Mouse (Mus musculus): ENCODE results near the gene Capn2.

Capn2 gene

DNA sequence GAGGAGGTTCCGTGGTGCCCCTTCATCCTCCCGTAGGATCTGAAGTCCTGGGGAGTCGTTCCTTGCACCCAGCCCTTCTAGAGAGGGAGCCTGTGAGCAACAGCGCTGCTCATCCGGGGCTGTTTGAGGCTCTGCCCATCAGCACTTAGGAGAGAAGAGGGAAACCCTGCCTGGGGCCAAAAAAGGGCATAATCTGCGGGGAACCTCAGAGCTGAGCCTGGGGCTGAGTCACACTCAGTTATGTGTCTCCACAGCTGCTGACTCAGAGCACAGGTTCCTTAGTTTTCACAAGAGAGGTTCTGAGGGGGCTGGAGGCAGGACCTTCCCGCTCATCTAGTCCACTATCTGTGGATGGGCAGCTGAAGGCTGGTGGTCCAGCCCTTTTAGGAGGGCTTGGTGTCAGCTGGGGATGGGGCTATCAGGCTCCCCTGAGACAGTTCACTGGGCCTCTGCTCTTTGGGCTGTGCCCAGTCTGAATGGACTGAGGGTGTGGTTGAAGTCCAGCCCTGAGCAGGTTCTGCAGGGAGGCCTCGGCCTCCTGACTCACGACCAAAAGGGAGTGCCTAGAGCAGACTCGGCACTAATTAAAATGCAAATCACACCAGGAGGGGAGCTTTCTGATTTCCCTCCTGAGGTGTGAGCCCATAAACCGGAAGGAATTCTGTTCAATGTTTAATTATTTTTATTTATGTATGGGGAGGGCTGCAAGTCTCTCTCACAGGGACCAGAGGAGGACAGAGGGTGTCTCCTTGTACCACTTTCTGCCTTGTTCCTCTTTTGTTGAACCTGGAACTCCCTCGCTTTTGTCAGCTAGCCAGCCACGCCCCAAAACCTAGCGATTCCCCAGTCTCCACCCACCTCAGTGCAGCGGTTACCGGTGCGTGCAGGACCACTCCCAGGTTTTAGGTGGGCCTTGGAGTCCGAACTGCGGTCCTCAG, 10.8 kb upstream of the Capn2 start:
- intact Hi-C loops (cut with DNase I) = no loop called here

DNA sequence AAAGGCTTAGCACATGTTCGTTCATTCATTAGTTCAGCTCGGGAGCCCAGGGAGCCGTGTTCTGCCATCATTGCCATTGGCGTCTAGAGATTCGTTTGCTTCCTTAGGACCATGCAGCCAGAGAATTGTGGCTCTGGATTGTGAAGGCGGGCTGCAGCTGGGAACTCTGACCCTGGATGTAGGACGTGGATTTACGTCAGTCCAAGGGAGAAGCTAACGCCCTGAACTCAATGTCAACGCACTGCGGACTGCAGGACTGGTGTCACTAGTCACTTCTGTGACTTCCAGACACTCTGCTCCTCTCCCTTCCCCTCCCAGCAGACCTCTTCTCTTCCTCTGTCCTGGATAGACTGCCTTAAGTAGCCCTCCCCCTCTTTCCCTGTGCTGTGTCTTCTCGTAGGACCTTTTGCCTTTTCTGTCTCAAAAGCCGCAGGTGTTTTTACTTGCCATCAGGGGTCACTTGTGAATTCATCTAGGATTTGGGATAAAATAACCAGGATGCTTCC, 9.9 kb upstream of the Capn2 start:
- intact Hi-C loops (cut with DNase I) = no loop called here

DNA sequence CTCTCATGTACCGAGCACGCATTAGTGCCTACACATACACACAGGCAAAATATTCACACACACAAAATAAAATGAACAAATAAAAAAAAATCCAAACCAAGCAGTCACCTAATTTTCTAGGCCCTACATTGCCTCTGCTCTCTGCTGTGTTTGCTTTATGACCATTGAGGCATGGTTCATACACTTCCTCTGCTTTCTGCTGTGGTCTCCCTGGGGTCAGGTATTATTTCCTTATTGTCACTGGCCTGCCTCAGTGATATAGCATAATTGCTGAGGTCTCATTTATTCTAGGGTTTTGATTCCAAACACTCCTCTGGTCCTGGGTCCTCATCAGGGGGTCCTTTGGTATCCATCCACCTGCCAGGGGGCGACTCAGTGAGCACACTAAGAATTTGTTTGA, 8.2 kb upstream of the Capn2 start:
- intact Hi-C loops (cut with DNase I) = no loop called here

DNA sequence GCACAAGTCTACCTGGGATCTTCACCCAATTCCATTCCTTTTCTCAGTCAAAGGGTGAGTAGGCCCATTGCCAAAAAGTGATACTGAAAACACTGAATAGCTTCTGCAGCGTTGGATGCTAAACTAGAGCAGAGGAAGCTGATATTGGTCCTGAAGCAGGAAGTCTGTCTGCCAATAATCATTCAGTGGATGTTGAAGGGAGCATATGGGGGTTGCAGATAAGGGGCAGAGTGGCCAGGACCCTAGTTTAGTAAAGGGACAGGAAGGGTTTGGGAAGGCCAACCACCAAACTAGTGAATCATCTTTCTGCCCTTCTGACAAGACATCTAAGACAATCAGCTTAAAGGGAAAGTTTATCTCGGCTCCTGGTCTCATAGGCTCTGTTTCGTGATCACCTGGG, 6.3 kb upstream of the Capn2 start:
- intact Hi-C loops (cut with DNase I) = no loop called here

DNA sequence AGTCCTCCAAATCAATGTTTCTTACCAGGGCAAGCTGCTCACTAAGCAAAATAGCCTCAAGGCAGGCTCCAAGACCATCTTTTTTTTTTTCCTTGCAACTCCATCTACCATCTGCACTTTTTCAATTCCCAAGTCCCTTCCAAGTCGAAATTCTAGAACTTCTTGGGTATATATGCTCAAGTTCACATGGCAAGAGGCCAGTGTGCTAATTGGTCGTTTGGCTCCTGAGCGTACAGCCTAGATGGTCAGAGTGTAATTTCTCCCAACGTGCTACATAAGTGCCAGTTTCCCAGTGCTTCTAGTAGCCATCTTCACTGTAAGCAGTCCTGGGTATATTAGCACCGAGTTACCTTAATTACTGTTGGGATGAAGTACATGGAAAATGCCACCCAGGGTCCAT, 5.6 kb upstream of the Capn2 start:
- intact Hi-C loops (cut with DNase I) = no loop called here

DNA sequence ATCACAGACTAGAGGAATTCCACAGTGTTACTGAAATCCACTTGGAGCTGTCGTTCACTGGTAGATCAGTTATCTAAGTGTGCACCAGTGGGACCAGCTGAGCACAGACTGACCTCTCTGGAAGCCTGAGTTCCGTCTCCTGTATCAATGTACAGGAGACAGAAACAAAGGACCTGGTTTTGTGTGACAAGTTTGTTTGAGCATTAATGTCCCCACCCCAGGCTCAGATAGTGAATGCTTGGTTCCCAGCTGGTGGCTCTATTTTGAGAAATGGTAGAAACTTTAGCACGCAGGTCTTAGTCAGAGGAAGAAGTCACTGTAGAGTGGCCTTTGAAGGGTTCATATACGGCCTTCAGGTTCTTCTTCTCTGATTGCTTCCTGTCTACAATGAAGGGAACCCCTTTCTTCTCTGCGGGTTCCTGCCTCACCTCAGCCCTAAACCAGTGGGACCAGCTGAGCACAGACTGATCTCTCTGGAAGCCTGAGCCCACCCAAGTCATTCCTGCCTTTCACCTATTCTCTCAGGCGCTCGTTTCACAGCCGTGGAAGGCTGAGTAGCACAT, 3.6 kb upstream of the Capn2 start:
- intact Hi-C loops (cut with DNase I) = no loop called here

DNA sequence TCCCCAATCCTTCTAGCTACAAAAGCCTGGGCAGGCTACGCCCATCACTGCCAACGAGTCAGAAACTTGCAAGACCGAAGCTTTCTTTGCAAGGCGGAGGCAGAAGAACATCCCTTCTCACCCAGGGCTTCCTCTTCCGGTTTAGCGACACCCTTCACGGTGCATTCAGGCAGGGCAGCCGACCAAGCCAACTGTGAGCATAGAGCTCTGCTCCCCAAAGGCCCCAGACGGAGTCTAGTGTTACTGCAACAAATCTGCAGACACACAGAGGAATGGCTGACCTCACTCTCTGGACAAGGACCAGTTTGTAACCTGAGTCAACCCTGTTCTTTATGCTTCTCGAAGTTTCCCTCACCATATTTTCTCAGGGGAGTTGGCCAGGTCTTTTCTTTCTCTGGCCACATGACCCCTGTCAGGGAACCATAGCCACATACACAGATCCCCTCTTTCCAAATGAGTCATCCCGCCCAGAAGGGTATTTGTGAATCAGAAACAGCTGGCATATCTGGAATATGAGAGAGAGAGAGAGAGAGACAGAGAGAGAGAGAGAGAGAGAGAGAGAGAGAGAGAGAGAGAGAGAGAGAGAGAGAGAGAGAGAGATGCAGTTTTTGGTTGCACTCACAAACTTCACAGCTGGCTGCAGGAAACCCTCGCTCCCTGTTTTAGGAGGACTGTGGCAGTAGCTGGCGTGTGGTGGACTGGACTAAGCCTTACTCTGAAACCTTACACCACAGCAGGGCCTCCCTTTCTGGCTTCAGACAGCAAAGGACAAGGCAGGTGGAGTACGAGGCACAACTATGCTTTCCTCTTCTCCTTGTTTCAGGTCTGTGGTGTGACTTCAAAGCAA, 2.9 kb upstream of the Capn2 start:
- intact Hi-C loops (cut with DNase I) = no loop called here

DNA sequence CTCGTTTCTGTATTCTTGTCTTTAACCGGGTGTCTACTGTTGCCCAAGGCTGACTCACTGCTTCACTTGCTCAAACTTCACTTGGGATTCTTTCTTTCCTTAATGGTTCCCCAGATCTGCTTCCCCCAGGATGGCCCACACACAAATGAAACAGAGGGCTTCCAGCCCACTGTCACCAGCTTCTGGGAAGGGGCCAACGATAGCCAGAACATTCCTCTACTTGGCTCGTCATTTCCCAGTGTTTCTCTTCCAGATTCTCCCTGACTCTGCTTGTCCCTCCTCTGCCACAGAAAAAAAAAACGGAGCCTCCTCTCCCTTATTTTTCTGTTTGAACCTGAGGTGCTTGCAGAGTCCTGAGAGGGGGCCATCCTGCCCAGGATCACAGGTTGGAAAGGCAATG, 1.9 kb upstream of the Capn2 start:
- intact Hi-C loops (cut with DNase I) = no loop called here

DNA sequence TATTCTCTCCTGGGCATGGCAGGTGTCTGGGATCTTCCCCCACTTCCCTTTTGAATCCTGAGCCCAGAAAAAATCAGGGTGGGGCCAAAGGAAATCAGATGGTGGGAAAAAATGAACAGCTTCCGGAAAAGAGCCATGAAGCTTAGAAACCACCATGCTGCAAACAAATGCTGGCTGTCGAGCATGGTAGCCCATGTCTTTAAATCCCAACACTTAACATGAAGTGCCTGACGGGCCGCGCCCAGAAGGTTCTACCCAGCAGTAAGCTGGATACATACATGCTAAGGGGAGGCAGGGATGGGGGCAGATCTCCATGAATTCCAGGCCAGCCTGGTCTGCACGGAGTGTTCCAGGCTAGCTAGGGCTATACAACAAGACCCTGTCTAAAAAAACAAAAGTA, 1.4 kb upstream of the Capn2 start:
- intact Hi-C loops (cut with DNase I) = no loop called here

DNA sequence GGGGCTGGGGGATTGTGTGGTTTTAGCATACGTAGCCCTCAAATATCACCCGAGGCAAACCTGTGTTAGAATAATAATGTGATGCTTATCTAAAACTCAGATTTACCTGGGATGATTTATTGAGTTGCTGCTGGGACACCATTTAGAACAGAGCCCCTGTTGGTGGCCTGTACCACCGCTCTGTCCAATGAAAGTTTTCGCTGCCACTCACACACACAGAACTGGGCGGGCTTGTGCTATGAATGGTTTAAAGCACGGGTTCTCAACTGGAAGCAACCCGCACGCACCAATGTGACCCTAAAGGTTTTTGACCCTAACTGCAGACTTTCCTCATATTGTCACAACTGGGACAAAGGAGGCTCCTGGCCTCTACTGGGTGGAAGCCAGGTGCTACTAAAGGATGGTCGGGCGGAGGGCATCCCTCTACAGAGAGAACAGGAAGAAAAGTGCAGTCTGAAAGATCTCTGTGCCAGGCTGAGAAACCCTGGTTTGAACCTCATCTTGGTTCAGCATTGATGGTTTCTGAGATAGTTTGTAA, 804 bp upstream of the Capn2 start:
- intact Hi-C loops (cut with DNase I) = no loop called here

DNA sequence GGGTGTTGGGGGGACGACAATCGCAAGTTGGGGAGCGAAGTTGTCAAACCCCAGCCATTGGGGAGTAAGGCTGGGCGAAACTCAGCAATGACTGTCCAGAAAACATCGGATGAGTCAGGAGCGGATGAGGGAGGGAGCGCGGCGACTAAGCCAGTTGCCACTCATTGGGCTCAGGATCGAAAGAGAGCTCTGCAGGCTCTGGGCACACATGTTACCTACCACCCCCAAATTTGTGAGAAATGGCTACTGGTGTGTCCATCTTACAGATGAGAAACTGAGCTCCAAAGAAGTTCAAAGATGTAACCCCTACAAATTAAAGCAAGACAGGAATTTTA, 236 bp upstream of the Capn2 start:
- intact Hi-C loops (cut with DNase I) = loop anchor here (2.0 kb wide), 1 partner anchor 27 kb away; no protein-coding TSS in a partner anchor

DNA sequence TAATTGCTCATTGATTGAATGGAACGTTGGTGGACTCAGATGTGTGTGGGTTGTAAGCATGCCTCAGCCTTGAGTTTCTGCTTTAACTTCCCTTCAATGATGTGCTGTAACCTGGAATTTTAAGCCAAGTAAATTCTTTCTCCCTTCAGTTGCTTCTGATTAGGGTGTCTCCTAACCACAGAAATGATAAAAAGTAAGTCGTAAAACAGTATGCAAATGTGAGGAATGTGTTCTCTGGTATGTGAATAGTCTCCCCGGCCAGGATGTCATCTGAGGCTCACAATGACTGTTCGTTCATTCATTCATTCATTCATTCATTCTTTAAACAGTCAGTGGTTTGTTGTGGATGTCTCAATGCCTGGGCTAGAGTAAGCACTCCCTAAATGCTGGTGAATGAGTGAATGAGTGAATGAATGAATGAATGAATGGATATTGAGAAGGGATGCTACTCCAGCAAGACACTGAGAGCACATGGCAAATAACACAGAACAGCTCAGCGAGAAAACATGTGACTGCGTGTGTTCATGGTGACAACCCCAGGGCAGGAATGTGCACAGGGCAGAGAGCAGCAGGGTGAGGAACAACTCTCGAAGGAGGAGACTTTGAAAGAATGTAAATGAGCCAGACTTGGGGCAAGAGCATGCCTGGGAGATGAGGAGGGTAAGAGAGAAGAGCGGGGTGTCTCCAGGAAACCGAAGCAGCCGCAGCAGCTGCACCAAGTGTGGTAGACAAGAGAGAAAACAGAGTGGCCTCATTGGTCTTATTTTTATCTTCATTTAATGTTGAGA, 2.4 kb downstream of the Capn2 start:
- intact Hi-C loops (cut with DNase I) = no loop called here

DNA sequence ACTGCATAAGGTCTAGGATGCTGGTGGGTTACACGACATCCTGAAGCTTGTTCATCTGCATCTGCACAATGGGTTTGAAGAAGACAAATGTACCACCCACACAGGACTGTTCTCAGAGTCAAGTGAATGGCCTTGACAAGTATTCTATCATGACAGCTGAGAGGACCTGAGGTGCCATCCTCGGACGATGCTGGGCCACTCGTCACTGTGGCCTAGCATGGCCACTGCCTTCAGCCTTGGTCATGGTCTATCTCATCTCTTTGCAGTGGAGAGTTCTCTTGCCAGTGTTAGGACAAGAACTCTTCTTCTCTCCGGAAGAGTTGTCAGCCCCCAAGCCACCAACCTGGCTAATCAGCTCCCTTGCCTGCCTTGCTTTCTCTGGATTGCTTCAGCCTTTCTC, 3.7 kb downstream of the Capn2 start:
- intact Hi-C loops (cut with DNase I) = no loop called here

DNA sequence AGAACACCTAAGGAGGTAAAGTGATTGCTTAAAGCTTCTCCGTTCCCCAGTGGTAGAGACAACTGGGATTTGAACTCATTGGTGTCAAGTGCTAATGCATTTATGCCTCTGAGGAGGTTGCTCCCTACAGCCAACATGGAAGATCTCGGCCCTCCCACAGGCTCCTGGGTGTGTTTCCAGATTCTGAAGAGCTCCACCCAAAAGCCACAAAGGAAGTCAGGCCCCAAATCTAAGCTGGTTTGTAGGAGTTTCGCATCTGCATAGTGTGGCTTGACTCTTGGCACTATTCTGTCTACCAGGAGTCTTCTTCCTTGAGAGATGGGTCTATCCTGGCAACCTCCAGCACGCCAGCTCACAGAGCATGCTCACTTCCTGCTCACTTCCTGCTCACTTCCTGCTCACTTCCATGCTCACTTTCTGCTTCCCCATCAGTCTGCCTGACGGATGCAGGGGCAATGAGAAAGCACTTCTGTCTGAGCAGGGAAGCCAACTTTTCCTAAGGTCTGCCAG, 4.5 kb downstream of the Capn2 start:
- intact Hi-C loops (cut with DNase I) = no loop called here

DNA sequence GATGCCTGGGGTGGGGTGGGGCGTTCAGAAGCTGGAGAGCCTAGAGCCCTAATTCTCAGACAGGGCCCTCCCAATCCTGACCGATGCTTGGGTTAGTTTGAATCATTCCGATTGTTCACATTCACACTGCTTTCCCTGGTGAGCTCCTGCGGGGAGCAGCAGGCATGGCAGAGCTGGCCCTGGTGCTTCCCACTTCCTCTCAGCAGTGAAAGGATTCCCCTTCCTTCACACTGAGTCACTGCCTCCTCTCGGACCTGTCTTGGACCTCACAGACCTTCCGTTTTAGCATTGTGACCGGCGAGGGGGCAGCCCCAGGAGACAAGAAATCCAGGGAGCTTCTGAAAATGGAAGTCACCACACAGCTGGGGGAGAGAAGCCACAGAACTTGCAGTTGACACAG, 5.6 kb downstream of the Capn2 start:
- intact Hi-C loops (cut with DNase I) = no loop called here

DNA sequence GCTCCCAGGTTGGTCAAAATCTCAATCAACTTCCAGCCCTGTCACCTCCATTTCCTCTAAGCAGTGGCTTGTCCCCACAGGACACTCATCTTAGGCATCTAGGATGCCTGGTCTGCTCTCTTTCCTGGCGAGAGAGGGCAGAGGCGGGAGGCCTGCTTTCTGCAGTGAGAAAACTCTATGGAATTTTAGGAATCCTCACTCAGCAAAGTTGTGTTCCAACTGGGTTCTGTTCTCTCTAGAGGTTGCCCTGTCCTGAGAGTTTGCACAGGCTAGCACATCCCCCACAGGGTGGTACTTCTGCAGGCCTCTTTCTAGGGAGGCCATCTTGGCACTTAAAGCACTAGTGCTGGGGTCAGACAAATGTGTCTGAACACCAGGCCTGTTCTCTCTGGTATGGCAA, 6.3 kb downstream of the Capn2 start:
- intact Hi-C loops (cut with DNase I) = no loop called here

DNA sequence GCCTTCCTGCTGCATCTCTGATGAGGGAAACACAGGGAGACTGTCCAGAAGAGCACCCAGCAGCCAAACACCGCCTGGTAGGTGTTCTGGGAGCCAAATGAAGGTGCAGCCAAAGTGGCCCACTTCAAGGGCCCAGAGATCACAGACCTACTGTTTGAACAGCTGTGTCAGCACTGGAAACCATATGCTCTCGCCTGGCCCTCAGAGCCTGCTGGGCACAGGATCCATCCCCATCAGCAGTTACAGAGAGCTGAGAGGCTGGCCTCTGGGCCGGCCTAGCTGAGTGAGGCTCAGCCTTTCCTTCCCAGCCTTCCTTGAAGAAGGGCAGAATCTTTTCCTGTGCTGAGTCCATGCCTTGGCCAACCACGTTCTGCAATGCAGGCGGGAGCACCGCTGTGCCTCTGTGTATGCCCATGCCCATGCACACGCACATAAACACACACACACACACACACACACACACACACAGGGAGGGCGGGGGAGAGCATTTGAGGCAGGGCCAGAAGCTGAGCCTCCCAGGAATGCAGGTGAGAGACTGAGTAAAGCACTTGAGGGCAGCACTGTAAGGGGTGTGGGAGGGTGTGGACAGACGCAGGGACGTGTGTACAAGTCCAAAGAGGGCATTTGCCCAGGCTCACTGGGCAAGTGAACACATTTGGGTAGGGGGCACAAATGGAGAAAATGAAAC, 8.2 kb downstream of the Capn2 start:
- intact Hi-C loops (cut with DNase I) = no loop called here

DNA sequence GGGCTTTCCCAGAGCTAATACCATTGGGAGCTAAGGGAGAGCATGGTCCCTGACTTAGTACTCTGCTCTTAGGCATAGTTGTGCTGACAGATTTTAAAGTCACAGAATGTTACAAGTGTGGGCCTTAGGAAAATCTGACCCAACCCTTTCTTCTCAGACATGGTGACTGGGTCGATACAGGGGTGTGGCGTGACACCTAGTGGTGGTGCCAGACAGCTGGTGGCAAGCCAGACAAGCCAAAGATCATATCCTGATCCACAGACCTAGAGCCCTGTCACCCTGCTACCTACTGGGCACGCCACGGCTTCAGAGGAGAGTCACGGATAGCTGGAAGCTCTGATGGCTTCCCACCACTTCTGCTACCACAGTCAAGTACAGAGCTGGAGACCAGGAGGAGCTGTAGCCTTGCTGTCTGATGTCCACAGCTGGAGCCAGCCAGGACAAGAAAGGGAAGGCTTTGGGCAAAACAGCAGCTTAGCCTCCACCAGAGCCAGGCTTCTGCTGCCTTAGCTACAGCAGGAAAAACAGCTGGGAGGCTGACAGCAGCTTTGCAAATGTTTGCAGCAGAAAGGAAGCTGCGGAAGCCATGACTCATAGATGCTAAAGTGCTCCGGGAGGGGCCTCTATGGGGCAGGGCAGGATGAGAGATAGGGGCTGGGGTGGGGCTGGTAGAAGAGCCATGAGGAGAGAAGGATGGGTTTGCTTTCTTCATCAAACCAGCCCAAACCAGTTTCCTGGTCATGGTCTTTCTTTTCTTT, 11.0 kb downstream of the Capn2 start:
- intact Hi-C loops (cut with DNase I) = no loop called here

DNA sequence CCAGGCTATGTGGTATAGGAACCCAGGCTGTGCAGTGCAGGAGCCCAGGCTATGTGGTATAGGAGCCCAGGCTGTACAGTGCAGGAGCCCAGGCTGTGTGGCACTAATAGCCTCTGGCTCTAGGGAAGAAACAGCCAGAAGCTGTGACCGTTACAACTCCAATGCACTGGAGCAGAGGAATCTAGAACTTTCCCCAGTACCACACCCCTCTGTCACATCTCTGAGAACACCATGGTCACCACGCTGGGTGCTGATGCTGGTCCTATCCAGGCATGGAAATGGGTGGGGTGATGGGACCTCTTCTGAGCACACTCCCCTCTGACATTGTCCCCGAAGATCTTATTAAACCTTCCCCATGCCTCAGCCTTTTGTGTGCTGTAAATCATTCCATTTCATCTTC, 12.1 kb downstream of the Capn2 start:
- intact Hi-C loops (cut with DNase I) = no loop called here

Data from adrenal gland (tissue).